Mouse (Mus musculus): ENCODE data around the gene Pias4.

Pias4 gene

DNA sequence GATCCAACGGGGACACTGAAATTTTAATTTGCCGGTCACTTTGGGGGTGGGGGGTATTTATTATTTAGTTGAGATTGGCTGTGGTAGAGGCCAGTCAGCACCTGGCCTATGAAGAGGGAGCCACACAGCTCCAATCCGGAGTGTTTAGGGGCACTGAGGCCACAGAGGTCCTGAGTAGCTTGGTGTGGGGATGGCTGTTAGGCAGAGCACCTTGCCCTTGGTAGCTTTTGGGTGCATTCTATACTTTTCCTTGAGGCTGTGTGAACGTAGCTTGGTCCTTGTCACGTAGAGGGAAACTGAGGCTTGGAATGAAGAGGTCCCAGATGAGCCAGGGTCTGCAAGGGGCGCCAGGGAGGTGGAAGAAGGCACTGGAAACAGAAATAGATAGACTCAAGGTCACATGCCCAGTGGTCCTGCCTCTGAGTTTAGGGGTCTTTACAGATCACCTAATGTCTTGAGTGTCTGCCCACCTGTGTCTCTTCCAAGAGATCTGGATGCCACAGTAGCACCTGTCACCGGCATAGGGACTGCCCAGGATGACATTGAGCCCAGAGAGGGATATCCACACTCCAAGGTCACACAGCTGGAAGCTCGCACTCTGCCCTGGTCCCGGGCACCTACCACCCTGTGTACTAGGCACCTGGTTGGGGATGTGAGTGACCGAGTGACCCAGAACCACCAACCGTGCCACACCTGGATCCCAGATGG lies 28.7 kb downstream of the Pias4 start:
- no peak for DNase-seq (ENCODE audit: low spot score in 2 of 2)

DNA sequence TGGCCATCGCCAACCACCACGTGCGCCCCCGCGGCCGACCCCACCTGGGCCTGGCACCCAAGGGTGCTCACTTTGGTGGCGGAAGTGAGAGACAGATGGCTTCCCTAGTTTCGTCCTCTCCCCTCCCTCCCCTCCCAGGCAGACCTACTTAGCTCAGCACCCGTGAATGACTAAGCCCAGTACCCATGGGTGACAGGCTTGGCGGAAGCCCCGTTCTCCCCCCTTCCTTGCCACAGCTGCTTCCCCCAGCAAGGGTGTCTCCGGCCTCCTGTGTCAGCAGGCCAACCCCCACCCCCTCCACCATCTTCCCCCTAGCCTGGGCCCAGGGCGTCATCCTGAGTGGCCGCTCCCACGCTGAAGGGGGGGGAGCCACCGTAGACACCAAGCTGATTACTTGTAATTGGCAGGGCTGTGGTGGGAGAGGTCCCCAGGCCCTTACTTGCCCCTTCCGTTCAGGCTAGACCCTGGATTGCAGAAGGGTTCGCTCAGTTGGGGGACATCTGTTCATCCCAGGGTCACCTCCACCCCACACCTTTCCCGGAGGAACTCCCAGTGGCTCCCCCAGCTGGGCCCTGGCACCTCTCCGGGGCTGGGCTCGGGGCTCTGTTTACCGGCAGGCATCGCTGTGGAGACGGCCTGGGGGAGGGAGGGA lies 29.5 kb downstream of the Pias4 start:
- peak in 1 of 2 experiments; percentile 64 for DNase-seq (ENCODE audit: low spot score in 2 of 2)

GRCm38 (mm10) chr10:81137252-81138130 lies 30.2 kb downstream of the Pias4 start:
- DNase-seq (ENCODE audit: low spot score in 2 of 2) = peak; percentile 99

GRCm38 (mm10) chr10:81136706-81137231 lies 31.0 kb downstream of the Pias4 start:
- DNase-seq (ENCODE audit: low spot score in 2 of 2) = peak; percentile 85 to 86

- DNase-seq (ENCODE audit: low spot score in 2 of 2) = peak; percentile 67 to 72
These were observed 31.7 kb downstream of the Pias4 start for GRCm38 (mm10) chr10:81135831-81136705.

GRCm38 (mm10) chr10:81134966-81135681 lies 32.6 kb downstream of the Pias4 start, which contains the start of gene Zbtb7a:
TSS of gene Zbtb7a (plus strand) at chr10:81135220.
- DNase-seq (ENCODE audit: low spot score in 2 of 2) = no peak

DNA sequence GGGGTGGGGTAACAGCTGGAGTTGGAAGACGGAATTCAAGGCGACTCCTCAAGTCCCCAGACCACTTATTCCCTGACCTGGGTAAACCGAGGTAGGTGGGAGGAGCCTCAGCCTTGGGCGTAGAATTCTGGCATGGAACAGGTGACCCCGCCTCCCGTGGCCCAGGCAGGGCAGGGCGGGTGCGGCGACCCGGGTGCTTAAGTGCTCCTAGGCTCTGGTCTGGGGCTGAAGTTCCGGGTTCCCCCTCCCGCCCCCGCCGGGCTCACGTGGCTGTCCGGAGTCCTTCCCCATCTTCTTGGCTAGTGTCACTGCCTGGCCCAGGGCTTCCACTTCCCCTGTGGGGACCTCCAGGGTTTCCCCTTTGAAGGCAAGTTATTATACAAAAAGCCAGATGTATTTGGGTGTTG lies 33.5 kb downstream of the Pias4 start:
- peak in 1 of 2 experiments; percentile 62 for DNase-seq (ENCODE audit: low spot score in 2 of 2)

GRCm38 (mm10) chr10:81123500-81123899 lies 44.2 kb downstream of the Pias4 start:
- no peak for DNase-seq (ENCODE audit: low spot score in 2 of 2)

DNA sequence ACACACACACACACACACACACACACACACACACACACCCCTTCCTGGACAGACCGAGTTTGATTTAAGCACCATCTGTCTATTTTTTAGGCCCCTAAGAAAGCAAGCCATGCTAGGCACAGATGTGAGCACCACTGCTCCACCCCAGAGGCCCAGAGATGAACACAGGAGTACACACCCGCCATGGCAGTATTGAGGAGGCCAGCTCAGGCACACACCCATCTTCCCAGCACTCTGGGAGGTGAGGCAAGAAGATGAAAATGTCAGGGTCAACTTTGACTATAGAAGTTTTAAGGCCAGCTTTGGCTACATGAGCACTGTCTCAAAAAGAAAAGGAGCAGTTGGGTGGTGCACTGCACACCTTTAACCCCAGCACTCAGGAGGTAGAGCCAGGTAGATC lies 44.8 kb downstream of the Pias4 start:
- DNase-seq (ENCODE audit: low spot score in 2 of 2) = no peak

GRCm38 (mm10) chr10:81120650-81121049 lies 47.1 kb downstream of the Pias4 start:
- no peak for DNase-seq (ENCODE audit: low spot score in 2 of 2)

DNA sequence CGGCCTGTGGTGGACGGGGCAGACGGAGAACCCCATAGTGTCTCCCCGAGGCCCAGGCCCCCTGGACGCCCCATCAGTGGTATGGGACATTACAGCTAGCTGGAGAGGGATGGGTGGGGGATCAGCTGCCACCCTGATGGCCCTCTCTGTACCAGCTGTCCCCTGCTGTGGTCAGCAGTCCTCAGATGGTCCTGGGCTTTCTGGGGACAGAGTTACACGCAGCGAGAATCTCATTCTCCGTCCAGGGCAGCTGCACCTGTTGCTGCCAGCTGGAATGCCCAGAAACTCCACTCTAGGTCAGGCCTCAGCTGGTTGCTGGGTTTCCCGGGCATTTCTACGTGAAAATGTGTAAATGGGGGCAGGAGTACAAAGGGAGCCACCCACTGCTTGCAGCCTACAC lies 48.1 kb downstream of the Pias4 start:
- no peak for DNase-seq (ENCODE audit: low spot score in 2 of 2)

DNA sequence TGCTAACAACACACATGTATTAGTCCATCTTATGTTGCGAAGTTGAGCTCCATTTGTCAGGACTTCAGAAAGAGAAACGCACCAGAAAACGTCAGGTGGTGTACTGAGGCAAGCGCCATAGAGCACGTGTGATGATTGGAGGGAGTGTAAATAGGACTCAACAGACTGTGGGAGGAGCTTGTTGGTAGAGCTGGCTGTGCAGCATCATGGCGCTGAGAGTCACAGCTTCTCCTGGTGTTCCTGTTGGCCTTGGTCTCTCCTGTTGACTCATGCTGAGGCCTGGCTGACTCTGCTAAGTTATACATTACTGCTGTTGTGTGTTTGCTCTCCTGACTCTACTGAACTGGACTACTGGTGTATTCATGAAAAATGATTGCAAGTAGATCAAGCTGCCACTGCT lies 54.8 kb downstream of the Pias4 start:
- no peak for DNase-seq (ENCODE audit: low spot score in 2 of 2)

DNA sequence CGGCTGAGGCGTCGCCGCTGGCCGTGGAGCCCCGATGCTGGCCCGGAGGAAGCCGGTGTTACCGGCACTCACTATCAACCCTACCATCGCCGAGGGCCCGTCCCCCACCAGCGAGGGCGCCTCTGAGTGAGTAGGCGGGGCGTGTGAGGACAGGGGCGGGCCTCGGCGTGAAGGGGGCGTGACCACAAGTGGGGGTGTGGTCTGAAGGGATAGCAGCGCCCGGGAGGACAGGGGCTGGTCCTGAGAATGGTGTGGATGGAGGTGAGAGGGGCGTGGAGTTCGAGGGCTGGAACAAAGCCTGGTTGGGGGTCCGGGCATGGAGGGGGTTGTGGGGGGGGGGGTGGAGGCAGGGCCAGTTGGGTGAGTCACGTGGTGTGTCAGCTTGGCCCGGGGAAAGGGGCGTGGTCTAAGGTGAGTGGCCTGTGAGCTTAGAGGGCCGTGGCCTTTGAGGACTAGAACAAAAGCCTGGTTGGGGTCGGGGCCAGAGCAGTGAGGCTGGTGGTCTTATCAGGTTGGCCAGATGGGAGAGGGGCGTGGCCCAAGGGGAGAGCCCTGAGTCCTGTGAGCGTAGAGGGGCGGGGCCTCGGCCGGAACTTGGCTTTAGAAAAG lies 61.5 kb downstream of the Pias4 start:
- DNase-seq (ENCODE audit: low spot score in 2 of 2) = peak; percentile 77 to 83

DNA sequence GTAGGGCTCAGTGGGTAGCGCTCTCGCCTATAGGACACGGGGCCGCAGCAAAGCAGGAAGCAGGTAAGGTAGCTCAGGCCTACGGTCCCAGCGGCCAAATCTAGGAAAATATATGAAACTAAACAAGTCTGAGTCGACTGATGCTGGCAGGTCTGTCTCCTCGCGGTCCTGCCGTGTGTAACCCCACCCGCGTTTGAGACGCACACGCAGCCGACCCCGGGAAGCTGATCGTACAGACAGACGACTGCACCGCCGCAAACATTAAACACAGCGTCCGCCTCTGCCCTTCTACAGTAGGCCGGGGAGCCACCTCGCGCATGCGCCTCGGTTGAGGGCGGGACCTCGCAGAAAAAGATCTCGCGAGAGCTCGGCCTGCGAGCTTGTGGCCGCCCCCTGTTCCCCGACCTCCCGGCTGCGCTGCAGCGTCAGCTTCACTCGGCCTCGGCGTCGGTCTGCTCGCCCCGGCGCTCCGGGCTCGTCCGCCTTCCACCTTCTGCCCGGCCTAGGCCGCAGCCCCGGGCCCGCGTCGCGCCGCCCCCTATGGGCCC lies 62.1 kb downstream of the Pias4 start, which contains the start of gene Map2k2:
TSS of gene Map2k2 (plus strand) at position 351 of the 548 bp plus-strand sequence.
- DNase-seq (ENCODE audit: low spot score in 2 of 2) = peak; percentile 93 to 95
